Mouse (Mus musculus): Measurements from ENCODE around the gene Btbd35f27. TPM values are rescaled to one million over a fixed set of nuclear protein-coding genes. Genes with fewer than 3 reads are reported as not detected.
"Not testable (repeated sequence)": the region's sequence is repeated elsewhere in the genome, so short reads cannot be mapped to it uniquely, and the experiment has no call there.

The Btbd35f27 gene
- not detected in 2 replicates for total RNA-seq (2015; ENCODE audit: low replicate concordance)
- not detected in 2 replicates for total RNA-seq (2017; ENCODE audit: low replicate concordance)

DNA sequence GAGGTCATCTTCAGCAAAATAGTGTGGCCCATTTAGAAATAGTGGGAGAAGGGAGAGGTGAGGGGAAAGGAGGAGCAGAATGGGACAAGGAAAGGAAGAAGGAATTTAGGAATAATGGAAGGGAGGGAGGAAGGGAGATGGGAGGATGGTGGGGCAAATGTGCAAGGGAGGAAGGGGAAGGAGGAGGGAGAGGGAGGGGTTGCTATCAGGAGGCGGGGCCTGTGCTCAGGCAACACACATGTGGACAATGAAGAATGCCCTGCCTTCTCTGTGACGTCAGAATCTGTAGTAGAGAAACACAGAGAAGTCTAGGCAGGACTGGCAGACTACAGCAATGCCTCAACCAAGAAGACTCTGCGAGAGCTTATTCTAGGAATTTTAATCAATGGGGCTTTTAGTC, at the start of gene Btbd35f27:
Btbd35f27 (plus strand) TSS at position 301 of the 400 bp plus-strand sequence.
- ATAC-seq (replicated peaks; ENCODE audit: low FRiP score, poor library complexity, severe bottlenecking), result not testable (repeated sequence)

Other genes starting within 250 kb of the Btbd35f27 start
- not detected in 2 replicates for gene Btbd35f4, start 151.6 kb upstream of the Btbd35f27 start, total RNA-seq (2015; ENCODE audit: low replicate concordance)
- not detected in 2 replicates for gene Btbd35f4, start 151.6 kb upstream of the Btbd35f27 start, total RNA-seq (2017; ENCODE audit: low replicate concordance)

All from erythroblast, adult 5-6 weeks (primary cell).